Mouse (Mus musculus) spleen, postnatal 14 days (tissue): ENCODE results near the gene Ifrd1.
A peak's percentile ranks its signal among the peaks of the same experiment; 100 is the strongest.
"Not testable (repeated sequence)": the region's sequence is repeated elsewhere in the genome, so short reads cannot be mapped to it uniquely, and the experiment has no call there.

ENCODE experiments used
- DNase-seq, 2 experiments: peaks; one replicate each; pipeline ENCODE4 v3.0.0; 2021 to 2022; ENCODE audit warnings: low spot score in 2 of 2

The Ifrd1 gene

DNA sequence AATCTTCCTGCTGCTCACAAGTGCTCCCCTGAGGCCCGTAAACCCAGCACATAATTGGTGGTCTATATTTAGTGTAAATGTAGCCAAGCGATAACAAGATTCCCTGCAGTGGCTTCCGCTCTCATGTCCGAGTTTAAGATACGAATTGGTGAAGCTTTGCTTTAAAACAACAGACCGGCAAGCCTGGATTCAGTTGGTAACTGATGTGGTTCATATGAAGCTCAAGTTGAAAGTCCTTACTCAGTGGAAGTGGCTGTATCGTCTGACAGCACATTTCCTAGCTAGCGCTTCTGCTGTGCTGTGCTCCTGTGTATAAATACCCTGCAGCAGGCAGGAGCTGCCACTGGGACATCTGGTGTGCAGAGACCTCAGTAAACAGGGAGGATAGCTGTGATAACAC is 49.0 kb downstream of the Ifrd1 start, which contains the start of gene Lsmem1:
Gene Lsmem1, minus strand, starts transcription at position 189 of the 400 bp plus-strand sequence.
- DNase-seq, result no peak

DNA sequence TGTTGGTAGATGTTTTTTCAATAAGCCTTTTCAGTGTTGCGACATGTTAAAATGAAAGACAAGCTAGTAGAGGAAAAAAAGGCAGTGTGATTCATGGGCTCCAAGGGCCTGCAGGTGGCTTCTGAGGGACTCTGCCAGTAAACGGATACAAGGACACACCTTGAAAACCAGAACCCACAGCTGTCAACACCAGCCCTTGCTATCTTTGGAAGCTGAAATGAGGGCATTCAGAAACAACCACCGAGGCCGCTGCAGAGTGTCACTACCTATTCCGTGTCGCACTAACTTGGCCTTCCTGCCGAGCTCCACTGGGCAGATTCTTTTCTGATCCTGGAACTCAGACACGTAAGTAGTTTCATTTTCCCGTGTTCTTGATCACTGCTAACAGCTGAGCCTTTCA is 49.9 kb downstream of the Ifrd1 start:
- no peak for DNase-seq

DNA sequence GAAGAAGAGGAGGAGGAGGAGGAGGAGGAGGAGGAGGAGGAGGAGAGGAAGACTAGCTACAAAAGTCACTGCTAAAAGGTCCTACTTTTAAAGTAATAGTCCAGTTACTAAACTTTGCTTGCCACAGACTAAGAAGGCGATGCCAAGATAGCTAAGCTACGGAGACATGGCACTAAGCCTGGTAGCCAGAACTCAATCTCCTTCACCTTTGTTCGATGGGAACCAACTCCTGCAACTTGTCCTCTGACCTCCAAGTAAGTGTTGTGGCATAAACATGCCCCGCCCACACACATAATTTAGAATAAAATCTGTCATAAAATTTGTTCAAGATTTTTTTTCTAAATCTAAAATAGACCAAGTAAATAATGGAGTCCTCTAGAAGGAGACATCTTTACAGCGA is 50.3 kb downstream of the Ifrd1 start:
- no peak for DNase-seq

DNA sequence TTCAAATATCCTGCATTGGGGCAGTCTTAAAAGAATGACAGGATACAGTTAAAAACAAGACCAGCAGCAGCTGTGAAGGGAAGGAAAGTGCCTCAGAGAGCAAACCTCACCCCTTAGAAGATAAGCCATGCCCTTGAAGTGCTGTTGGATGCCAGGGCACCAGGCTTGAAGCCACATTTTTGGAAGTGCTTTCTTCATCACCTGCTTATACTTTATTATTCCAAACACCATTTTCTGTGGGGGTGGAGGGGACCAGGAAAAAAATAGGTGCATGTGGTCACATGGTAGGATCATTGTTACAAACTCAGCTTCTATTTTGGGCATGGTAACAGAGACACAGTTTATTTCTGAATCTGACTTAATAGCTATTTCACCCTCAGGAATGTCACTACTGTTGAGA is 50.8 kb downstream of the Ifrd1 start:
- DNase-seq, result no peak

DNA sequence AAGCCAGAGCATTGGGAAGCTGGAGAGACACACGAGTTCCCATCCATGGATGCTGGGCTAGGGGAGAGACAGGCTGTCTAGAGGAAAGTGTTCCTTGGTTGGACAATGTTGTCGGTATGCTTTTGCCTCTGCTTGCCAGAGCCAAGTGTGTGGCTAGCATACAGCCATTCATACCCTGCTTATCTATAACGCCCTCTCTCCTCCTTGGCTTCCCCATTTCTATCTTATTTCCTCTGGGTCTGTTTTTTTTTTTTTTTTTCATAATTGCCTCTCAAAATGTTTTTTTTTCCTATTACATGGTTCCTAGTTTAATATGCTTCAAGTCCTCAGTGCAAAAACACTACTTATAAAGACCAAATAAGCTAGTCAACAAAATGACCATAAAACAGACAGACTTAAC is 62.8 kb downstream of the Ifrd1 start:
- DNase-seq, result no peak

DNA sequence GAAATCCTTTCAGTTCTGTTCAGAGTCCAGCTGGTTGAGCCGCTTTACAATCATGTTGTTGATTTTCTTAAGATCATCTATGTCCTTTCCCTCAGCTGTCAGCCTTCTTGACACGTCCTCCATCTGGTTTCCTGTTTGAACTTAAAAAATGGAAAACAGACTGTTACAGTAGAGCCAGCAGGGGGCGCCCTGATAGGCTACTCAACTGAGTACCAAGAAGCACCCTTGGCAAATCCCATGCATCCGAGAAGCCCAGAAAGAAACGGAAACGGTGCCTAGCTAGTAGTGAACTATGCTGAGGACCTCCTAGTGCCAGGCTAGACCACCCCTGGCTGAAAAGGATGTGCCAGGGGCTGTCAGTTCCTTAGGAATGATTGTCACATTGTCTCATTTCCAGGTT is 71.2 kb downstream of the Ifrd1 start:
- peak in 1 of 2 experiments; percentile 2 for DNase-seq

DNA sequence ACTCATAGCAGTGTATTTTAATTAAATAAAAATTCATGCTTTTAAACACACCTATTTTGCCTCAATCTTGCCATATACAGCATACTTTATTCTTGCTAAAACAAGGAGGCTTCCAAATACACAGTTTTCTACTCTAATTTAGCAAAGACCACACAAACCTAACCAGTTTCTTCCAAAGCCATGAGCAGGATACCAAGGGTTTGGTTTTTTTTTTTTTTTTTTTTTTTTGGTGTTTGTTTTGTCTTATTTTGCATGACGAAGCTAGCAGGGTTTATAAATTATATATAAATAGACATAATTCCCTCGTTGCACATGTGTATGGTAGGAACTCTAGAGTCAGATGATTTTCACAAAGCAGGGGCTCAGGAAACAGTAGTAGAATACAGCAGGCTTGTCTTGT is 72.1 kb downstream of the Ifrd1 start:
- no peak for DNase-seq

DNA sequence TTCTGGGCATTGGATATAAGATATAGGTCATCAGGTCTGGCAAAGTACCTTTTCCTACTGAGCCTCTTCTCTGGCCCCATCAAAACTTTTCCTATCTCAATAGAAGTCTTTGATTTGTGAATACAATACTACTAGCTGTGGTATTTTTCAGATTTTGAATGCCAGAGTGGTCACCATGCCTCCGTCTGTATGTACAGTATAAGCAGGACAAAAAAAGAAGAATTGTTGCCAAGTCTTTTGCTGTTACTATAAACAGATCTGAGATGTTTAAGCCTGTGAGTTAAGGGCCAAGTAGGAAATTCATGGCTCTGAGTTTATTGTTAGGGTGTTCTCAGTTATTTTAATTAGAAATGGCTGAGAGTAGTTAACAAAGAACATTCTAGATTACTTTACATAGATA is 73.1 kb downstream of the Ifrd1 start:
- not testable (repeated sequence) for DNase-seq

DNA sequence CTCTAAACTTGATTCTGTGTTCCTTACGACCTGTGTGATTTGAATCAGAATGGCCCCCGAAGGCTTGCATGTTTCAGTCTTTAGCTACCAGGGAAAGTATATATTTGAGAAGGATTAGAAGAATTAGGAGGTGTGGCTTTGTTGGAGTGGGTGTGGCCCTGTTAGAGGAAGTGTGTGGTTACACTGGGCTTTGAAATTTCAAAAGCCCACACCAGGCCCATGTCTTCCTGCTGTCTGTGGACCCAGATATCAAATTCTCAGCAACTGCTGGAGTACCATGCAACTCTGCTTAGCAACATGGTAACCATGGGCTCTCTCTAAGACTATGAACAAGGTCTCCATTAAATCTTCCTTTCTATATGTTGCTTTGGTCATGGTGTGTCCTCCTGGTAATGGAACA is 76.7 kb downstream of the Ifrd1 start:
- no peak for DNase-seq

DNA sequence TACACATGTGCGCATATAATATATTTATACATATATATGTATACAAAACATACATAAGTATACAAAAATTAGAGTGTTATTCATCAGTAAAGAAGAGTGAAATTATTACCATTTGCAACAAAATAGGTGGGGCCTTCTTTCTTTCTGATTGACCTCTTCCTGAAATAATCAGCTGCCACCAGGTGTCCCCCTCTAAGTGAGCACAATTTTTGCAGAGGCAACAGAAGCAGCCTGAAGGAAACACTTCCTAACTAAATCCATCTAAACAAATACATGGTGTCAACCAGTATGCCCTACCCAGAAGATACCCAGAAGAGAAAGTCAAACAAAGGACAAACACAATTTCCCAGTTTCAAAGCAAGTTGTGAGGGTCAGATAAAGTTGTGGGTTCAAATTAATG is 78.6 kb downstream of the Ifrd1 start:
- DNase-seq, result no peak

DNA sequence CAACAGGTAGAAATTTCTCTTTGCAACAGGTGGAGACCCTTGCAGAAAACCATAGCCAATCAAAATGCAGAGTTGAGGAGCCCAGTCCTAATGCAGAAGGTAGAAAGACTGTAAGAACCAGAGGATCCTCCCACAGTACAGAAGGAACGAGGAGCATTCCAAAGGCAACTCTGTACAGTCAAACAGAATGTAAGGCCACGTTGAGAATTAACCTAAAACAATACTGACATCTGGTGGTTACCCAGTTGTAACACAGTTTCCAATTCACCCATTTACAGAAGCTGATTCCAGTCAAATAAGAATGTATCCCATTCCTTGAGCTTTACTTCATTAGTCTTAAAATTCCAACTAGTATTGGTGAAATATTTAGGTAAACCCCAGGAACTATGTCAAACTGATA is 83.7 kb downstream of the Ifrd1 start:
- no peak for DNase-seq

DNA sequence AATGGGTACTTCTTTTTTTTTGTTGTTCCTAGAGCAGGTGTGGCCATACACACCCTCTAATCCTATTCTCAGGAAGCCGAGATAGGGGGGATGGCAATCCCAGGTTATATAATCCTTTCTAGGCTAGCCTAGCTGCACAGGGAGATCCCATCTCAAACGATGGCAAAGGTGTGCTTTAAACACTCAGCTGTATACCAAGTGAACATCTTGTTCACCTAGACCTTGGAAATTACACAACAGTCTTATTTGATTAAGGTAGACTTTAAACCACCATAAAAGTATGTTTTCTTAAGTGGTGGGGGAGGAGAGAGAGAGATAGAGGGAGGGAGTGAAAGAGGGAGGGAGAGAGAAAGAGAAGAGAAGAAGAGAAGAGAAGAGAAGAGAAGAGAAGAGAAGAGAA is 87.5 kb downstream of the Ifrd1 start:
- no peak for DNase-seq

DNA sequence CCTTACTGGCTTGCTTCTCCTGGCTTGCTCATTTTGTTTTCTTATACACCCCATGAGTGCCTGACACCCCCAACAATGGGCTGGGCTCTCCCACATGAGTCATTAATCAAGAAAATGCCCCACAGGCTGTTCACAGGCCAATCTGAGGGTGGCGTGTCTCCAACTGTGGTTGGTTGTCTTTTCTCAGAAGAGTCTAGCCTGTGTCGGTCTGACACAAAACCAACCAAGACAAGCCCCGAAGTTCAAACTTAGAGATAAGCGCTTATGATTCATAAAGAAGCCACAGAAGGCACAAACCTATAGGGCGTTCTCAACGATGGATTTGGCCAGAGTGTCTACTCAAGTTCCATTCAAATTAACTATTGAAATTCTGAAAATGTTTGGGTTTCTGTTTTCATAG is 94.1 kb downstream of the Ifrd1 start:
- DNase-seq, result no peak

DNA sequence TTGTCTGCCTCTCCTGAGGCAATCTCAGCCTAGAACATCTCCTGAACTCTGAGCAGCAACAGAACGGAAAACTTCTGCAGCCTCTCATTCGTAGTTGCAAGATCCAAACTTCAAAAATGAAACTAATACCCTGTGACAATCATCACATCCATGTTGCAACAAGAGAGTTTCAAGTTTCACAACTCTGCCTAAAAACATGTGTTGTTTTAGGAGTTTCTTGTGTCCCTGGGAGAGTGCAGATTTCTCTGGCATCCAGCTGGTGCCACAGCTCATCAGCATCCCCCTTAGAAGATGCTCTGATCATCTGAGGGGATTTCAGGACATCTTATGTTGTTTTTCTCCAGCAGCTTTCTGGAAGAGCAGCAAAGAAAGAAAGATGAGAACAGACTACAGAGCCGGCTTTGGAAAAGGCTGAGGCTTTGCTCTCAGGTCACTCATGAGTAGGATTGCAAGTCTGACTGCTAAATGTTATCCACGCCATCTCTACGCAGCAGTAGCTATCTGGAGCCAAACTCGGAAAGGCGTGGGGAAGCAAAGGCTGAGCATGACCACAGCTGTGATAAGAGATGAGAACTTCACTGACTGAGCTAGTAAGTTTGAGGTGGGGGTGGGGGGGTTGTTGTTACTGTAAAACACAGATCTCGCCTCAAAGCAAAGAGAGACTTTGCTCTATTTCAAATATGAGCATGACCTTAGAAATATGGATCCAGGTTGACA is 95.8 kb downstream of the Ifrd1 start:
- no peak for DNase-seq
